Mouse (Mus musculus): ENCODE results near the gene Spcs2.

GRCm38 (mm10) chr7:99811661-99812060, 51.6 kb downstream of the Spcs2 start:
- TF ChIP-seq TAL1 (IDR thresholded peaks at IDR 0.05; ENCODE audit: low read length), result no peak
- no peak for TF ChIP-seq GATA1 (IDR thresholded peaks at IDR 0.05; ENCODE audit: low read length)
